Mouse (Mus musculus): ENCODE data around the gene Pgk1.

Pgk1 gene

DNA sequence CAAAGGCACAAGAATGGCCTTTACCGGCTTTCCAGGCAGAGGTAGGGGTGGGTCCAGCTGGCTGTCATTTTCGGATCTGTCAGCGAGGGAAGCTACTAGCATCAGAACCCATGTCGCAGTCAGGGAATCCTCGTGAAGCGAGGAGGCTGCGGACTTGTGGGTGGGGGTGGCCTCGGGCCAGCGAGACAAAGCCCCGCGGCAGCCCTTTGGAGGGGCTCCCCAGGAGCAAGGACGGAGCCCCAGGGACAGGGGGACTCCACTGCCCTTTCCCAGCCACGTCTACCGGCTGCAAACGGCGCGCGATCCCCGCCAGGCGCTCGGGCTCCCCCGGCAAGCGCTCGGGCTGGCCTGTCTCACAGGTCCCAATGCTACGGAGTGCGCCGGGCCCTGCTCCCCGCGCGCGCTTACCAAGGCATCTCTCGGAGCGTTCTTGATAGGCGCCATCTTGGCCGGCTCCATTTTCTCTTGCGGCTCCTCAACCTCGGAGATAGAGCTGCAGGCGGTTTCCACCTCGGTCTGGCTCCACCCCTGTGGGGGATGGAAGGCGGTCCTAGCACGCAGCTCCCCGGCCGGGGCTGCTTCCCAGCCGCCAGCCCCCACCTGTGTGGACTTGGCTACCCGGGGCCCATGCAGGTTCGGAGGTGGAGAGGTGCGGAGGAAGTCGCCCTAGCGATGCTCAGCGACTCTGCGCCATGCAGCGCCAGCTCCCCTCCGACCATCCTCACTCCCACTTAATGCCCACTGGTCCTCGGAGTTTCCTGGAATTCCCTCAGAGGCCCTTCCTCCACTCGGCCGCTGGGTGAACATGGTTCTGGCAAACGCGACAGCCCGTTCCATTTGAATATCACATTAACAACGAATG lies 32.5 kb downstream of the Pgk1 start:
- DNase-seq (ENCODE audit: low spot score): peak; percentile 73

DNA sequence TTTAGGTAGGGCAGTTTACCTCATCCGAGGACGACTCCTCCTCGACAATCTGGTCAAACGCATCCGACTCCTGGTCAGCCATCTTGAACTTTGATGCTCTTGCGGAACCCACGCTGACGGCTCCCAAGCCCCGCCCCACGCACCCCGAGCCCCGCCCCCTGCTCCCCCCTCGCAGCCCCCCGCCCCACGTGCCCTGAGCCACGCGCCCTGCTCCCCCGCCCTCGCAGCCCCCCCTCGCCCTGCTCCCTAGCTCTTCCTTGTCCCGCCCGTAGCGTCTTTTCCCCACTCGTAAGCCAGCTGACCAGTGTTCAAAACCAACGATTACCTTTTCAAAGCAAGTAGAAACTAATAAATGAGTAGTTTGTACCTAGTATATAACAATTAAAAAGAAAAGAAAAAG lies 34.2 kb downstream of the Pgk1 start, which contains the start of gene Taf9b:
TSS of gene Taf9b (minus strand) at position 101 of the 400 bp plus-strand sequence.
- DNase-seq (ENCODE audit: low spot score): no peak

Measured in layer of hippocampus, adult 11-12 months (tissue).